Mouse (Mus musculus): ENCODE results near the gene Shroom3.
A peak's percentile ranks its signal among the peaks of the same experiment; 100 is the strongest.
"Not testable (repeated sequence)": the region's sequence is repeated elsewhere in the genome, so short reads cannot be mapped to it uniquely, and the experiment has no call there.

Shroom3 gene

GRCm38 (mm10) chr5:92893284-92893683 lies 210.0 kb downstream of the Shroom3 start:
- no peak for DNase-seq (ENCODE audit: low spot score in 2 of 2)

- no peak for DNase-seq (ENCODE audit: low spot score in 2 of 2)
Measured at GRCm38 (mm10) chr5:92893711-92894110, 210.5 kb downstream of the Shroom3 start.

DNA sequence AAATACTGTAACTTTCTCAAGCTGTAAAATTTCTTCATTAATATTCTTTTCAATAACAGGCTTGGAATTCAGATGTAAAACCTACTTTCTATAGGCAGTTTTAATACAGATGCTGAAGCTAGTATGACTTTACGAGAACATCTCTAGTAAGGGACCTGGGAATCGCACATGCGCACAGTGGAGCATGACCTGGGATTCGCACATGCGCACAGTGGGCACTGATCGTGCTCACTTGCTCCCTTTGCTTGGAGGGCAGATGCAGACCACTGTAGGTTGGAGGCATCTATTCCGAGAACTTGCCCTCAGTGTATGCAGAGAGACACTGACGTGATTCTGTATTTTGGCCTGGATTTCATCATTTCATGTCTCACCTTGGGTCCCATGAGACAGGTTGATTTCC lies 212.6 kb downstream of the Shroom3 start:
- DNase-seq (ENCODE audit: low spot score in 2 of 2): no peak

- no peak for DNase-seq (ENCODE audit: low spot score in 2 of 2)
Measured at GRCm38 (mm10) chr5:92896725-92897280, 213.6 kb downstream of the Shroom3 start.

- DNase-seq (ENCODE audit: low spot score in 2 of 2): peak; percentile 31 to 43
Measured at GRCm38 (mm10) chr5:92897766-92898745, 214.8 kb downstream of the Shroom3 start.

- no peak for DNase-seq (ENCODE audit: low spot score in 2 of 2)
Measured at GRCm38 (mm10) chr5:92900470-92900869, 217.2 kb downstream of the Shroom3 start.

GRCm38 (mm10) chr5:92901870-92902269 lies 218.6 kb downstream of the Shroom3 start:
- no peak for DNase-seq (ENCODE audit: low spot score in 2 of 2)

GRCm38 (mm10) chr5:92905146-92905545 lies 221.9 kb downstream of the Shroom3 start:
- no peak for DNase-seq (ENCODE audit: low spot score in 2 of 2)

GRCm38 (mm10) chr5:92905594-92906008 lies 222.4 kb downstream of the Shroom3 start:
- DNase-seq (ENCODE audit: low spot score in 2 of 2): peak; percentile 19 to 29

GRCm38 (mm10) chr5:92908227-92908626 lies 225.0 kb downstream of the Shroom3 start:
- DNase-seq (ENCODE audit: low spot score in 2 of 2): no peak

- DNase-seq (ENCODE audit: low spot score in 2 of 2): no peak
Measured at GRCm38 (mm10) chr5:92910838-92911237, 227.6 kb downstream of the Shroom3 start.

DNA sequence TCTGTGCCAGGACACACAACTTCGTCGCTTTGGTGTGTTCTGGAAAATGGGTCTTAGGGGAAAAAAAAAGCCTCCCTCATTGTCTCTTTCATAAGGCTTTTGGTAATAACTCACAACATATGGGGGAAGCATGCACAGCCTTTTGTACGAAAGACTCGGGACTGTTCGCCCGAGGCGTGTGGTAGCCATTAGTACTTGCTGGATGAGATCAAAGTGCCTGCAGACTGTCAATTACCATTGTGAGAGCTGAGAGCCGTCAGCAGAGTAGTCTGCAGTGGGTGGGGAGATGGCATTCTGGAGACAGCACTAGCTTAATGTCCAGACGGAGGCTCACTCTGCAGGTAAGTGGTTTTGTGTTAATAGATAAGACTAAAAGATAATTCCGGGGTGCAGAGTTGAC lies 232.2 kb downstream of the Shroom3 start:
- DNase-seq (ENCODE audit: low spot score in 2 of 2): no peak

GRCm38 (mm10) chr5:92917755-92918154 lies 234.5 kb downstream of the Shroom3 start:
- DNase-seq (ENCODE audit: low spot score in 2 of 2): no peak

- DNase-seq (ENCODE audit: low spot score in 2 of 2): no peak
Measured at GRCm38 (mm10) chr5:92918170-92918569, 234.9 kb downstream of the Shroom3 start.

DNA sequence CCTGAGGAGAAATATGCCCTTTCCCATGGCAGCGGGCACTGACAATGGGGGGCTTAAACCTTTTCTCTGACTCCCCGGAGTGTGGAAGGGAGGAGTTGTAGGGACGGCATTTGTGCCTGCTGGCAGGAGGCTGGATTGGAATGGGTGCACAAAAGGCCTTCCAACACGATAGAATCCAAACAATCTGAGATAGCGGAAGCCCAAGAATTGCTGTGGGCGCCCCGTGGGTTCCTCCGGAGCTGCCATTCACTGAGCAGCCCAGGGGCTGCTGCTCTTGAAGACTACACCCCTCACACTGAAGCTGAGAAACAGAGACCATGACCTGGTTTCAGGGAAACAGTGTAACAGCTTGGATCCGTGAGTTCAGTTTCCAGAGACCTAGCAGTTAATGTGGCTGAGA lies 235.6 kb downstream of the Shroom3 start:
- no peak for DNase-seq (ENCODE audit: low spot score in 2 of 2)

- no peak for DNase-seq (ENCODE audit: low spot score in 2 of 2)
Measured at GRCm38 (mm10) chr5:92919390-92919789, 236.2 kb downstream of the Shroom3 start.

- no peak for DNase-seq (ENCODE audit: low spot score in 2 of 2)
Measured at GRCm38 (mm10) chr5:92920984-92921383, 237.7 kb downstream of the Shroom3 start.

DNA sequence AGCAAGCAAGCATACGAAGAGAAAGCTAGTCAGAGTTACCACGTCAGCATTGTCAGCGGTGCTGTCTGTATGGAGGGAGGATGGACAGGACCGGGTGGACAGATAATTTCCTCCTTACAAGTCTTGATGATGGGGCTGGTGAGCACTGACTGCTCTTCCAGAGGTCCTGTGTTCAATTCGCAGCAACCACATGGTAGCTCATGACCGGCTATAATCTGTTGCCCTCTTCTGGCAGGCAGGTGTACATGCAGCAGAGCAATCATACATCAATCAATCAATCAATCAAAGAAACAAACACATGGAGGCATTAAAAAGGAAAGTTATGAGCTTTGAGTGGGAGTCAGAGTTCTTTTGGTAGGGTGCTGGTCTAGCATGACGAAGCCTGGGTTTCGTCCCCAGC lies 238.5 kb downstream of the Shroom3 start:
- no peak for DNase-seq (ENCODE audit: low spot score in 2 of 2)

- DNase-seq (ENCODE audit: low spot score in 2 of 2): not testable (repeated sequence)
Measured at GRCm38 (mm10) chr5:92922981-92923380, 239.7 kb downstream of the Shroom3 start.

- no peak for DNase-seq (ENCODE audit: low spot score in 2 of 2)
Measured at GRCm38 (mm10) chr5:92924851-92925477, 241.7 kb downstream of the Shroom3 start.

- DNase-seq (ENCODE audit: low spot score in 2 of 2): no peak
Measured at GRCm38 (mm10) chr5:92927667-92928066, 244.4 kb downstream of the Shroom3 start.

- no peak for DNase-seq (ENCODE audit: low spot score in 2 of 2)
Measured at GRCm38 (mm10) chr5:92930557-92930956, 247.3 kb downstream of the Shroom3 start.

- DNase-seq (ENCODE audit: low spot score in 2 of 2): no peak
Measured at GRCm38 (mm10) chr5:92931298-92931697, 248.1 kb downstream of the Shroom3 start.

Measured in frontal cortex, postnatal 14 days (tissue).